Mouse (Mus musculus): ENCODE data around the gene Gm9513. TPM values are rescaled to one million over a fixed set of nuclear protein-coding genes. Genes with fewer than 3 reads are reported as not detected.

Gm9513 gene
- not detected for total RNA-seq (2021)
- not detected in 2 replicates for polyA plus RNA-seq (2012; rRNA removed)
- long read RNA-seq = 0 reads

GRCm38 (mm10) chr9:36475338-36475737 lies at the start of gene Gm9513:
Gene Gm9513, plus strand, starts transcription at chr9:36475638.
- DNase-seq = no peak

GRCm38 (mm10) chr9:36431584-36431983 lies 43.9 kb upstream of the Gm9513 start, which contains the start of gene Gm7257:
Gene Gm7257, plus strand, starts transcription at chr9:36431884.
- no peak for DNase-seq

GRCm38 (mm10) chr9:36435051-36435764 lies 40.2 kb upstream of the Gm9513 start:
- peak; percentile 10 for DNase-seq

GRCm38 (mm10) chr9:36494501-36495220 lies 19.2 kb downstream of the Gm9513 start:
- no peak for DNase-seq

GRCm38 (mm10) chr9:36495824-36496223 lies 20.4 kb downstream of the Gm9513 start:
- DNase-seq = no peak

GRCm38 (mm10) chr9:36504211-36504610 lies 28.8 kb downstream of the Gm9513 start:
- no peak for DNase-seq

Other genes with a start within 250 kb of the Gm9513 start
- gene Gm7257, start 43.8 kb upstream of the Gm9513 start, total RNA-seq (2021) = not detected
- gene Gm7257, start 43.8 kb upstream of the Gm9513 start, polyA plus RNA-seq (2012; rRNA removed) = not detected in 2 replicates
- gene Gm5615, start 66.3 kb downstream of the Gm9513 start, total RNA-seq (2021) = not detected
- not detected in 2 replicates for gene Gm5615, start 66.3 kb downstream of the Gm9513 start, polyA plus RNA-seq (2012; rRNA removed)
- not detected for gene Gm17689, start 107.0 kb downstream of the Gm9513 start, total RNA-seq (2021)
- gene Gm17689, start 107.0 kb downstream of the Gm9513 start, polyA plus RNA-seq (2012; rRNA removed) = not detected in 2 replicates
- gene A630095E13Rik, start 167.7 kb downstream of the Gm9513 start, total RNA-seq (2021) = not detected
- not detected in 2 replicates for gene A630095E13Rik, start 167.7 kb downstream of the Gm9513 start, polyA plus RNA-seq (2012; rRNA removed)
- gene Acrv1, start 217.6 kb downstream of the Gm9513 start, total RNA-seq (2021) = not detected
- gene Acrv1, start 217.6 kb downstream of the Gm9513 start, polyA plus RNA-seq (2012; rRNA removed) = not detected in 2 replicates

Data from adrenal gland, adult 2 months (tissue).